Mouse (Mus musculus): ENCODE measurements at regions not wholly inside any gene's neighbourhood (a gene's known extent, or its start where the extent isn't known, plus 50 kb on each side); places are given as distances from the start of the nearest gene placed in this dataset.

GRCm38 (mm10) chr10:111770027-111770426 is 202.4 kb upstream of the Krr1 start:
- DNase-seq (ENCODE audit: extremely low read depth): no peak
- H3K79me2 ChIP-seq (replicated peaks; ENCODE audit: control insufficient read depth, extremely low read depth, insufficient read depth, poor library complexity, severe bottlenecking): no peaks in the 10 kb centered on the region
- in situ Hi-C loops (cut with MboI; ENCODE audit: low pct_ligation_motif_present, low pct_unique_long_range_greater_than_20kb, low sequenced_read_pairs): no loop called here
- no peaks in the 10 kb centered on the region for H3K4me1 ChIP-seq (ENCODE audit: control insufficient read depth in 1 of 2, insufficient read depth in 2 of 2)
- no peak overlapping the region for H3K27ac ChIP-seq (ENCODE audit: insufficient read depth, low read depth)
- no peak overlapping the region for H3K4me3 ChIP-seq (replicated peaks in 1 of 3; ENCODE audit: low read depth in 2 of 3, low read length in 2 of 3, poor library complexity in 1 of 3)
- H3K9me3 ChIP-seq (replicated peaks; ENCODE audit: low read length): no peaks in the 10 kb centered on the region
- H3K9ac ChIP-seq (ENCODE audit: insufficient read depth, low read depth): no peak overlapping the region
- no peaks in the 10 kb centered on the region for H3K27me3 ChIP-seq (replicated peaks)
- dilution Hi-C loops (cut with MboI; ENCODE audit: extremely low pct_ligation_motif_present, extremely low pct_unique_long_range_greater_than_20kb, low sequenced_read_pairs): no loop called here
- no peak overlapping the region for H3K4me2 ChIP-seq (ENCODE audit: insufficient read depth, low read depth, poor library complexity, severe bottlenecking)
- no peaks in the 10 kb centered on the region for H3K36me3 ChIP-seq (replicated peaks in 1 of 2; ENCODE audit: control insufficient read depth in 1 of 2, insufficient read depth in 1 of 2, low read length in 1 of 2)
- TF ChIP-seq HCFC1 (IDR thresholded peaks at IDR 0.05; ENCODE audit: low read depth, low read length) (no peak), MAX (IDR thresholded peaks at IDR 0.05; ENCODE audit: low read length) (no peak), JUND (conservative IDR thresholded peaks at IDR 0.05; ENCODE audit: low read depth, low read length) (no peak), TBP (conservative IDR thresholded peaks at IDR 0.05; ENCODE audit: low read depth, low read length) (no peak), ZKSCAN1 (IDR thresholded peaks at IDR 0.05; ENCODE audit: borderline replicate concordance, low read depth, low read length) (no peak), GABPA (IDR thresholded peaks at IDR 0.05; ENCODE audit: insufficient replicate concordance, low read depth, low read length) (no peak), ETS1 (conservative IDR thresholded peaks at IDR 0.05; ENCODE audit: low read depth, low read length) (no peak), JUN (IDR thresholded peaks at IDR 0.05; ENCODE audit: insufficient read depth, low read depth, low read length) (no peak), MEF2A (IDR thresholded peaks at IDR 0.05; ENCODE audit: borderline replicate concordance, low read depth, low read length) (no peak), USF2 (conservative IDR thresholded peaks at IDR 0.05; ENCODE audit: low read depth, low read length) (no peak), MAFK (IDR thresholded peaks at IDR 0.05; ENCODE audit: insufficient replicate concordance, low read length) (no peak), TCF12 (IDR thresholded peaks at IDR 0.05; ENCODE audit: low read depth, low read length) (no peak), EP300 (IDR thresholded peaks at IDR 0.05; ENCODE audit: low read length) (no peak), ELF1 (IDR thresholded peaks at IDR 0.05; ENCODE audit: low read depth, low read length) (no peak), ZMIZ1 (IDR thresholded peaks at IDR 0.05; ENCODE audit: low read depth, low read length) (no peak)

- Histone ChIP-seq H3K9ac (ENCODE audit: insufficient read depth, low read depth) (no peak overlapping the region), H3K4me1 (ENCODE audit: control insufficient read depth in 1 of 2, insufficient read depth in 2 of 2) (no peaks in the 10 kb centered on the region), H3K27ac (ENCODE audit: insufficient read depth, low read depth) (no peak overlapping the region), H3K36me3 (replicated peaks in 1 of 2; ENCODE audit: control insufficient read depth in 1 of 2, insufficient read depth in 1 of 2, low read length in 1 of 2) (no peaks in the 10 kb centered on the region), H3K4me2 (ENCODE audit: insufficient read depth, low read depth, poor library complexity, severe bottlenecking) (no peak overlapping the region), H3K79me2 (replicated peaks; ENCODE audit: control insufficient read depth, extremely low read depth, insufficient read depth, poor library complexity, severe bottlenecking) (no peaks in the 10 kb centered on the region), H3K27me3 (replicated peaks) (no peaks in the 10 kb centered on the region), H3K4me3 (replicated peaks in 1 of 3; ENCODE audit: low read depth in 2 of 3, low read length in 2 of 3, poor library complexity in 1 of 3) (no peak overlapping the region), H3K9me3 (replicated peaks; ENCODE audit: low read length) (no peaks in the 10 kb centered on the region)
- TF ChIP-seq EP300 (IDR thresholded peaks at IDR 0.05; ENCODE audit: low read length) (no peak), BHLHE40 (IDR thresholded peaks at IDR 0.05; ENCODE audit: low read depth, low read length) (no peak), MAZ (IDR thresholded peaks at IDR 0.05; ENCODE audit: low read depth, low read length) (no peak), TCF12 (IDR thresholded peaks at IDR 0.05; ENCODE audit: low read depth, low read length) (no peak), MXI1 (IDR thresholded peaks at IDR 0.05; ENCODE audit: low read depth, low read length) (no peak), JUN (IDR thresholded peaks at IDR 0.05; ENCODE audit: insufficient read depth, low read depth, low read length) (no peak), ETS1 (conservative IDR thresholded peaks at IDR 0.05; ENCODE audit: low read depth, low read length) (no peak)
- dilution Hi-C loops (cut with MboI; ENCODE audit: extremely low pct_ligation_motif_present, extremely low pct_unique_long_range_greater_than_20kb, low sequenced_read_pairs) (no loop called here), in situ Hi-C loops (cut with MboI; ENCODE audit: low pct_ligation_motif_present, low pct_unique_long_range_greater_than_20kb, low sequenced_read_pairs) (no loop called here)
- no peak for DNase-seq (ENCODE audit: extremely low read depth)
Observed at GRCm38 (mm10) chr10:111771010-111771409, 201.5 kb upstream of the Krr1 start.
